Mouse (Mus musculus): Measurements from ENCODE around the gene Cyp4a10. TPM values are rescaled to one million over a fixed set of nuclear protein-coding genes. Genes with fewer than 3 reads are reported as not detected.

Cyp4a10 gene
- 1.3 and 1.9 TPM in 2 replicates for polyA plus RNA-seq (2012; rRNA removed; ENCODE audit: low replicate concordance)

DNA sequence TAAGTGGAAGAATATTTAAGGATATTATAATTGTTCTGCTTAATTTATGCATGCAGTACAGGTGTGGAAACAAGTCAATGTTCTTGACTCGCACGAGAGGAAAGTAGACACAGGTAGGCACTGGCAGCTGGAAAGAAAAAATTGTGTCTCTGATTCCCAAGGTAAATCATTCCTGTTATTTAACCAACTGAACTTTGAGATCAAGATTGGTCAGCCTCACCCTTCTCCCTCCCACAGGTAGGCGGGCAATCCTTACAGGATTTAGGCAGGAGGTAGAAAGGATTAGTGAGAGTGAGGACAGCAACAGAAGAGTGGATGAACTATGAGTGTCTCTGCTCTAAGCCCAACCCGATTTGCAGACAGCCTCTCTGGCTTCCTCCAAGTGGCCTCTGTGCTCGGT is at the start of gene Cyp4a10:
Gene Cyp4a10 (plus strand): TSS at position 265 of the 400 bp plus-strand sequence.

DNA sequence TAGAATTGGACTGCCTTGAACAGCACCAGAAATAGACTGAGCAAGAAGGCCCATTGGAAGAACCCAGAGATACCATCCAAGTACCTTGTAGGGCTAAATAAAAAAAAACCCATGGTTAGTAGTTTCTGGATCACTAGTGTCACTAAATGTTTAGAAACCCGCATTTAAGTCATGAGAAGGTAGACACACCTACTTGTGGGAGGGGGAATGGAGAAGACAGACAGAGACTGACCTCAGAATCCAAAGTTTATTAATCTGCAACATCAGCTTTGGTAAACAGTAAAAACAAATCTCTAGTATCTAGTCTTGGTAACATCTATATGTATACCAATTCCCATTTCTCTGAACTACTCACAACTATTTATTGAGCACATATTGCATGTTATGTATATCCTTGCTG is 22.1 kb upstream of the Cyp4a10 start, which contains the start of gene Cyp4a14:
Gene Cyp4a14 (minus strand): TSS at position 142 of the 400 bp plus-strand sequence.

DNA sequence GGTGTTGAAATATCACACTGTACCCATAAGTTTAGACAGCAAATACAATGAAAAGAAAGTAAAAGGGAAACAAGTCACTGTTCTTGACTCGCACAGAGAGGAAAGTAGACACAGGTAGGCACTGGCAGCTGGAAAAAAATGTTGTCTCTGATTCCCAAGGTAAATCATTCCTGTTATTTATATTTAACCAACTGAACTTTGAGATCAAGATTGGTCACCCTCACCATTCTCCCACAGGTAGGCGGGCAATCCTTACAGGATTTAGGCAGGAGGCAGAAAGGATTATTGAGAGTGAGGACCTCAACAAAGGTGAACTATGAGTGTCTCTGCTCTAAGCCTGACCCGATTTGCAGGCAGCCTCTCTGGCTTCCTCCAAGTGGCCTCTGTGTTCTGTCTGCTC is 45.3 kb downstream of the Cyp4a10 start, which contains the start of gene Cyp4a31:
Gene Cyp4a31 (plus strand): TSS at position 249 of the 400 bp plus-strand sequence.

Other genes with a start within 250 kb of the Cyp4a10 start
- 1.4 TPM in 1 of 2 replicates, not detected in the other for gene Cyp4a12a, start 219.2 kb upstream of the Cyp4a10 start, polyA plus RNA-seq (2012; rRNA removed; ENCODE audit: low replicate concordance)
- gene Cyp4a12b, start 106.6 kb upstream of the Cyp4a10 start, polyA plus RNA-seq (2012; rRNA removed; ENCODE audit: low replicate concordance): 0.32 TPM in 1 of 2 replicates, not detected in the other
- not detected in 2 replicates for gene Cyp4a30b, start 65.7 kb upstream of the Cyp4a10 start, polyA plus RNA-seq (2012; rRNA removed; ENCODE audit: low replicate concordance)
- gene Cyp4a14, start 22.1 kb upstream of the Cyp4a10 start, polyA plus RNA-seq (2012; rRNA removed; ENCODE audit: low replicate concordance): 0.53 TPM in 1 of 2 replicates, not detected in the other
- 0.11 and 0.24 TPM in 2 replicates for gene Cyp4a31, start 45.4 kb downstream of the Cyp4a10 start, polyA plus RNA-seq (2012; rRNA removed; ENCODE audit: low replicate concordance)
- gene Cyp4a32, start 82.7 kb downstream of the Cyp4a10 start, polyA plus RNA-seq (2012; rRNA removed; ENCODE audit: low replicate concordance): 0.17 TPM in 1 of 2 replicates, not detected in the other
- 84.3 and 145 TPM in 2 replicates for gene Cyp4b1, start 129.5 kb downstream of the Cyp4a10 start, polyA plus RNA-seq (2012; rRNA removed; ENCODE audit: low replicate concordance)
- 31.3 and 32.9 TPM in 2 replicates for gene Efcab14, start 219.5 kb downstream of the Cyp4a10 start, polyA plus RNA-seq (2012; rRNA removed; ENCODE audit: low replicate concordance)